Comparison of ENCODE assay signal across 8 mouse cellular contexts in genomic region chr9:57910254-57911160, GRCm38 (mm10). TPM values are rescaled to one million over a fixed set of nuclear protein-coding genes. Genes with fewer than 3 reads are reported as not detected.
DNase-seq lines count a peak whose midpoint lies in the region; ATAC-seq and TF ChIP-seq lines count a peak whose summit lies in the region.

Gene Ubl7 (plus strand): TSS chr9:57910979.

- H3K4me1 ChIP-seq in ES-Bruce4 (ENCODE audit: control insufficient read depth, insufficient read depth, low read length), result no peaks in the 10 kb centered on the region
- peaks cover 19% of the 10 kb centered on the region for H3K4me1 ChIP-seq in forebrain, embryonic 13.5 days
- H3K4me1 ChIP-seq in liver, postnatal 0 days (ENCODE audit: insufficient read depth), result peaks cover 9% of the 10 kb centered on the region
- H3K4me1 ChIP-seq in neural tube, embryonic 14.5 days (ENCODE audit: control insufficient read depth, insufficient read depth, low read length), result peaks cover 7% of the 10 kb centered on the region; the same call in 1 of the 2 replicates

- H3K36me3 ChIP-seq in ES-Bruce4 (ENCODE audit: control insufficient read depth, insufficient read depth, low read length, poor library complexity, severe bottlenecking), result peaks cover 3% of the 10 kb centered on the region; the same call in 1 of the 2 replicates
- H3K36me3 ChIP-seq in forebrain, embryonic 13.5 days (ENCODE audit: poor library complexity, severe bottlenecking), result peaks cover 15% of the 10 kb centered on the region; the same call in 1 of the 2 replicates
- peaks cover 12% of the 10 kb centered on the region for H3K36me3 ChIP-seq in liver, postnatal 0 days (replicated peaks; ENCODE audit: insufficient read depth, low read length)
- peaks cover 5% of the 10 kb centered on the region; the same call in 1 of the 2 replicates for H3K36me3 ChIP-seq in neural tube, embryonic 14.5 days (ENCODE audit: control insufficient read depth, insufficient read depth, low read length)

- no peaks in the 10 kb centered on the region for H3K9me3 ChIP-seq in ES-Bruce4 (replicated peaks; ENCODE audit: control insufficient read depth, insufficient read depth, low read length, poor library complexity, severe bottlenecking)
- H3K9me3 ChIP-seq in forebrain, embryonic 13.5 days (replicated peaks), result no peaks in the 10 kb centered on the region
- no peaks in the 10 kb centered on the region for H3K9me3 ChIP-seq in liver, postnatal 0 days (ENCODE audit: low read length)
- no peaks in the 10 kb centered on the region for H3K9me3 ChIP-seq in neural tube, embryonic 14.5 days (ENCODE audit: control insufficient read depth, low read length)

- TF ChIP-seq POLR2A in ES-Bruce4 (IDR thresholded peaks at IDR 0.05; ENCODE audit: insufficient read depth, low read length), result peak; percentile 94

- H3K27ac ChIP-seq in ES-Bruce4 (ENCODE audit: insufficient read depth, low read length), result peak within 1 kb of the TSS; percentile 17; the same call in 1 of the 2 replicates
- peak within 1 kb of the TSS; percentile 59 for H3K27ac ChIP-seq in forebrain, embryonic 13.5 days
- peak within 1 kb of the TSS; percentile 83 for H3K27ac ChIP-seq in liver, postnatal 0 days (ENCODE audit: low read depth)
- peak within 1 kb of the TSS; percentile 72 for H3K27ac ChIP-seq in neural tube, embryonic 14.5 days (ENCODE audit: low read depth, low read length)

- TF ChIP-seq EP300 in ES-Bruce4 (IDR thresholded peaks at IDR 0.05; ENCODE audit: insufficient read depth, low read depth, low read length), result no peak
- peak; percentile 47; the same call in 1 of the 2 replicates for TF ChIP-seq EP300 in liver, postnatal 0 days (IDR thresholded peaks at IDR 0.05; ENCODE audit: low read depth)

- peak; percentile 94 to 95 for DNase-seq in heart, postnatal 10 days
- DNase-seq in large intestine, adult 2 months (ENCODE audit: low read depth, low spot score), result peak; percentile 89
- peak; percentile 92 for DNase-seq in liver, postnatal 0 days
- peak; percentile 88 for DNase-seq in testis, postnatal 10 days (ENCODE audit: low spot score)

- peak within 1 kb of the TSS; percentile 85 for H3K4me2 ChIP-seq in forebrain, embryonic 13.5 days
- H3K4me2 ChIP-seq in liver, postnatal 0 days (ENCODE audit: low read depth, low read length), result peak within 1 kb of the TSS; percentile 96
- peak within 1 kb of the TSS; percentile 92 for H3K4me2 ChIP-seq in neural tube, embryonic 14.5 days (ENCODE audit: low read depth, low read length)

- no peak for TF ChIP-seq CTCF in ES-Bruce4 (IDR thresholded peaks at IDR 0.05; ENCODE audit: low read depth, low read length)
- TF ChIP-seq CTCF in liver, postnatal 0 days (IDR thresholded peaks at IDR 0.05; ENCODE audit: low read depth), result no peak

- peak within 1 kb of the TSS; percentile 94 for H3K4me3 ChIP-seq in ES-Bruce4 (ENCODE audit: low read depth, low read length)
- peak within 1 kb of the TSS; percentile 81 for H3K4me3 ChIP-seq in forebrain, embryonic 13.5 days
- peak within 1 kb of the TSS; percentile 58 for H3K4me3 ChIP-seq in liver, postnatal 0 days (ENCODE audit: low read depth, low read length)
- peak within 1 kb of the TSS; percentile 70 for H3K4me3 ChIP-seq in neural tube, embryonic 14.5 days (ENCODE audit: low read depth, low read length)

- ATAC-seq in cerebellum, adult (ENCODE audit: insufficient number of reproducible peaks, low FRiP score, low TSS enrichment), result peak; percentile 98
- peak; percentile 98 for ATAC-seq in forebrain, embryonic 13.5 days
- peak; percentile 99 for ATAC-seq in liver, postnatal 0 days
- peak; percentile 97 for ATAC-seq in neural tube, embryonic 14.5 days (ENCODE audit: low read depth)

- no peaks in the 10 kb centered on the region for H3K27me3 ChIP-seq in ES-Bruce4 (ENCODE audit: control insufficient read depth, insufficient read depth, low read length, poor library complexity, severe bottlenecking)
- no peaks in the 10 kb centered on the region for H3K27me3 ChIP-seq in forebrain, embryonic 13.5 days
- H3K27me3 ChIP-seq in liver, postnatal 0 days (ENCODE audit: insufficient read depth, low read length), result no peaks in the 10 kb centered on the region
- no peaks in the 10 kb centered on the region for H3K27me3 ChIP-seq in neural tube, embryonic 14.5 days (ENCODE audit: control insufficient read depth, insufficient read depth, low read length)

- WGBS in forebrain, embryonic 13.5 days, result under 1% methylated on average over 47 of the region's 47 CpGs
- 3% methylated on average over 47 of the region's 47 CpGs for WGBS in large intestine, adult 2 months
- WGBS in liver, postnatal 0 days (ENCODE audit: insufficient replicate concordance), result 2% methylated on average over 47 of the region's 47 CpGs
- under 1% methylated on average over 47 of the region's 47 CpGs for WGBS in neural tube, embryonic 14.5 days

- intact Hi-C loops in heart, postnatal 10 days (cut with DNase I), result loop anchor here (5.0 kb wide), 2 partner anchors 48 to 148 kb away; no protein-coding TSS in a partner anchor

- H3K9ac ChIP-seq in ES-Bruce4 (ENCODE audit: low read depth, poor library complexity, severe bottlenecking), result peak within 1 kb of the TSS; percentile 69
- H3K9ac ChIP-seq in forebrain, embryonic 13.5 days, result peak within 1 kb of the TSS; percentile 76
- peak within 1 kb of the TSS; percentile 75 for H3K9ac ChIP-seq in liver, postnatal 0 days (replicated peaks)
- H3K9ac ChIP-seq in neural tube, embryonic 14.5 days (replicated peaks; ENCODE audit: low read depth, low read length), result peak within 1 kb of the TSS; percentile 72

RNA-seq across cellular contexts. Expression of gene Ubl7, which starts in this region (rescaled TPM):
- 67.5 and 69.1 TPM in 2 replicates for polyA plus RNA-seq in ES-Bruce4 (2011; ENCODE audit: insufficient read depth, insufficient read length, low read depth, missing spikeins)
- polyA plus RNA-seq in forebrain, embryonic 13.5 days (2015; fragmentation: Nextera tagmentation; extraction: Ambion mirVana), result 164 and 165 TPM in 2 replicates
- 10 to 100 TPM; 69.4 to 81.8 TPM for total RNA-seq in heart, postnatal 10 days (2021)
- polyA plus RNA-seq in large intestine, adult 2 months (2012; rRNA removed), result 84.7 and 93.7 TPM in 2 replicates
- 51.2 and 51.4 TPM in 2 replicates for polyA plus RNA-seq in liver, postnatal 0 days (2015; fragmentation: Nextera tagmentation; extraction: Ambion mirVana)
- polyA plus RNA-seq in neural tube, embryonic 14.5 days (2014; fragmentation: Nextera tagmentation; extraction: Ambion mirVana), result 157 and 164 TPM in 2 replicates

Comparison
In these comparisons a context has a peak if more than half of its experiments do, and no peak if none do; other contexts are left out.
1. Peak in every context shown above with its lines: DNase-seq, ATAC-seq, H3K4me3 ChIP-seq and H3K27ac ChIP-seq.
2. H3K27ac ChIP-seq: peak in every context shown above with its lines; median percentile 83 in liver, postnatal 0 days; 72 in neural tube, embryonic 14.5 days; 59 in forebrain, embryonic 13.5 days; 17 in ES-Bruce4.